Mouse (Mus musculus) thymus, adult 2 months (tissue): Measurements from ENCODE around the gene Usp32. TPM values are rescaled to one million over a fixed set of nuclear protein-coding genes. Genes with fewer than 3 reads are reported as not detected.

ENCODE experiments used
- DNase-seq: peaks from one replicate; pipeline ENCODE4 v3.0.0; 2021
- H3K27ac ChIP-seq: fragments of 200-500 bp; 2 replicates; pipeline ENCODE4 v1.5.1; 2012; ENCODE audit warnings: low read length, control low read depth; ENCODE audit not compliant: control insufficient read depth, insufficient read depth
- H3K27me3 ChIP-seq: fragments of 200-500 bp; 2 replicates; pipeline ENCODE4 v1.6.1; 2012; ENCODE audit warnings: mild to moderate bottlenecking, low read length, moderate library complexity, mixed read lengths; ENCODE audit not compliant: control insufficient read depth, insufficient read depth
- H3K36me3 ChIP-seq: fragments of 200-500 bp; 2 replicates; pipeline ENCODE4 v1.6.1; 2012; ENCODE audit warnings: mild to moderate bottlenecking, low read length, moderate library complexity; ENCODE audit not compliant: control insufficient read depth, insufficient read depth
- H3K4me1 ChIP-seq: fragments of 200-500 bp; replicated peaks from 2 replicates; pipeline ENCODE4 v1.6.1; 2012; ENCODE audit warnings: low read length; ENCODE audit not compliant: control insufficient read depth, insufficient read depth
- H3K4me3 ChIP-seq: fragments of 200-500 bp; 2 replicates; pipeline ENCODE4 v1.5.1; 2012; ENCODE audit warnings: mild to moderate bottlenecking, low read length, control low read depth, moderate library complexity; ENCODE audit not compliant: control insufficient read depth, insufficient read depth
- CTCF ChIP-seq: fragments of 200-500 bp; IDR thresholded peaks from 2 replicates; pipeline ENCODE4 v1.5.1; 2012; ENCODE audit warnings: mild to moderate bottlenecking, control low read depth, low read length, moderate library complexity, borderline replicate concordance; ENCODE audit not compliant: control insufficient read depth, poor library complexity, insufficient read depth; ENCODE audit errors: extremely low read depth
- POLR2A ChIP-seq: fragments of 200-500 bp; IDR thresholded peaks from 2 replicates; pipeline ENCODE4 v1.6.1; 2012; ENCODE audit warnings: mild to moderate bottlenecking, low read length, control low read depth, moderate library complexity; ENCODE audit not compliant: control insufficient read depth, poor library complexity, insufficient read depth; ENCODE audit errors: extremely low read depth
- whole genome bisulfite sequencing: fragments of 180-500 bp; shearing (Covaris S2); methylation state at CpG from one replicate; pipeline ENCODE4 v1.1.7; 2018; 5-methylcytosine and 5-hydroxymethylcytosine counted together
- polyA plus RNA-seq: library from polyadenylated mRNA; depleted of rRNA; stranded (reverse); fragments of >200 nt; gene quantifications from 2 replicates; pipeline ENCODE4 v1.2.3, GENCODE M21; 2012

Gene Usp32
- polyA plus RNA-seq, 1 experiment = 4.0 TPM

GRCm38 (mm10) chr11:85039256-85039655 is 100.7 kb downstream of the Usp32 start:
- Histone ChIP-seq H3K36me3 (no peaks in the 10 kb centered on the region), H3K27ac (no peak overlapping the region), H3K4me3 (no peak overlapping the region), H3K4me1 (no peaks in the 10 kb centered on the region), H3K27me3 (no peaks in the 10 kb centered on the region)
- TF ChIP-seq POLR2A = no peak
- no peak for TF ChIP-seq CTCF
- no peak for DNase-seq
- 78% methylated on average over 3 of the region's 3 CpGs for whole genome bisulfite sequencing

GRCm38 (mm10) chr11:85013121-85013520 is 126.8 kb downstream of the Usp32 start:
- H3K36me3 ChIP-seq = no peaks in the 10 kb centered on the region; the same call in 1 of the 2 replicates
- TF ChIP-seq POLR2A (no peak), CTCF (no peak)
- H3K4me3 ChIP-seq = no peak overlapping the region
- H3K27ac ChIP-seq = no peak overlapping the region
- no peaks in the 10 kb centered on the region for H3K27me3 ChIP-seq
- no peaks in the 10 kb centered on the region for H3K4me1 ChIP-seq
- DNase-seq = no peak

- TF ChIP-seq POLR2A (no peak), CTCF (no peak)
- Histone ChIP-seq H3K4me3 (no peak overlapping the region), H3K4me1 (no peaks in the 10 kb centered on the region), H3K36me3 (peaks cover 13% of the 10 kb centered on the region), H3K27ac (no peak overlapping the region), H3K27me3 (no peaks in the 10 kb centered on the region)
- WGBS = 74% methylated on average over 3 of the region's 3 CpGs
- DNase-seq = no peak
Measured at GRCm38 (mm10) chr11:85003566-85003965, 136.4 kb downstream of the Usp32 start.

GRCm38 (mm10) chr11:84995241-84995640 is 144.7 kb downstream of the Usp32 start:
- no peak overlapping the region for H3K27ac ChIP-seq
- DNase-seq = no peak
- TF ChIP-seq POLR2A (no peak), CTCF (no peak)
- no peaks in the 10 kb centered on the region for H3K4me1 ChIP-seq
- WGBS = 94% methylated on average over 1 of the region's 1 CpGs
- no peaks in the 10 kb centered on the region for H3K27me3 ChIP-seq
- H3K36me3 ChIP-seq = peaks cover 11% of the 10 kb centered on the region
- no peak overlapping the region for H3K4me3 ChIP-seq

GRCm38 (mm10) chr11:84992996-84993395 is 147.0 kb downstream of the Usp32 start:
- no peak overlapping the region for H3K27ac ChIP-seq

GRCm38 (mm10) chr11:84988341-84988919 is 151.5 kb downstream of the Usp32 start:
- Histone ChIP-seq H3K36me3 (peaks cover 20% of the 10 kb centered on the region), H3K4me1 (no peaks in the 10 kb centered on the region), H3K4me3 (no peak overlapping the region), H3K27me3 (no peaks in the 10 kb centered on the region), H3K27ac (no peak overlapping the region)
- TF ChIP-seq CTCF = no peak
- no peak for TF ChIP-seq POLR2A
- DNase-seq = no peak
- 96% methylated on average over 3 of the region's 3 CpGs for WGBS

More at GRCm38 (mm10) chr11:84992996-84993395, 147.0 kb downstream of the Usp32 start:
- H3K4me1 ChIP-seq = no peaks in the 10 kb centered on the region
- 93% methylated on average over 1 of the region's 1 CpGs for WGBS
- H3K36me3 ChIP-seq = peaks cover 16% of the 10 kb centered on the region
- no peaks in the 10 kb centered on the region for H3K27me3 ChIP-seq
- TF ChIP-seq CTCF = no peak
- TF ChIP-seq POLR2A = no peak
- peak; percentile 28 for DNase-seq
- H3K4me3 ChIP-seq = no peak overlapping the region

- Histone ChIP-seq H3K4me1 (no peaks in the 10 kb centered on the region), H3K4me3 (no peak overlapping the region), H3K27me3 (no peaks in the 10 kb centered on the region), H3K36me3 (0 out of 2 replicates have a peak, but pooled peaks cover 14% of the 10 kb centered on the region), H3K27ac (no peak overlapping the region)
- WGBS = 90% methylated on average over 6 of the region's 6 CpGs
- no peak for DNase-seq
- no peak for TF ChIP-seq CTCF
- no peak for TF ChIP-seq POLR2A
Measured at GRCm38 (mm10) chr11:84985421-84985820, 154.5 kb downstream of the Usp32 start.
